Mouse (Mus musculus): Measurements from ENCODE around the gene Arntl.

The Arntl gene

GRCm38 (mm10) chr7:113297813-113298212 lies 90.5 kb downstream of the Arntl start:
- no peak for DNase-seq

GRCm38 (mm10) chr7:113310136-113310535 lies 102.9 kb downstream of the Arntl start:
- DNase-seq = no peak

DNA sequence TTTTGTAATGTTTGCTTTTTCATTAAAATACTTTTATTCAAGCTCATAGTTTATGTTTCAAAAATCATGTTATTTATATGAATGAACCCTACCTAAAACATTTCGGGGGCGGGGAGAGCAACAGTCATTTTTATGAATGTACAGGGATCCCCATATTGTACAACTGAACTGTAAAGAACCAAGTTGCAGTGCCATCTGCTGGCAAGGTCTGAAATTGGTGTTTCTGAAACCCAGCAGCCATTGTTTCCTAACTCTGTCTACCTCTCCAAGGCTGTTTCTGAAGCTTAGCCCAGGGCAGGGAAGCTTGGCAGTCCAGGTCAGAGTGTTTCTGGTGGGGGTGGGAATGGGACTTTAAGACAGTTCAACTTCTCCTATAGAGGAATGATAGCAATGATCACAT lies 104.5 kb downstream of the Arntl start:
- peak in 1 of 2 experiments; percentile 66 for DNase-seq

- no peak for DNase-seq
These were observed 112.9 kb downstream of the Arntl start for GRCm38 (mm10) chr7:113320128-113320527.

GRCm38 (mm10) chr7:113334036-113334435 lies 126.8 kb downstream of the Arntl start:
- no peak for DNase-seq

GRCm38 (mm10) chr7:113335250-113335649 lies 128.0 kb downstream of the Arntl start:
- no peak for DNase-seq

- no peak for DNase-seq
These were observed 140.0 kb downstream of the Arntl start for GRCm38 (mm10) chr7:113347271-113347670.

- DNase-seq = no peak
These were observed 140.4 kb downstream of the Arntl start for GRCm38 (mm10) chr7:113347694-113348093.

DNA sequence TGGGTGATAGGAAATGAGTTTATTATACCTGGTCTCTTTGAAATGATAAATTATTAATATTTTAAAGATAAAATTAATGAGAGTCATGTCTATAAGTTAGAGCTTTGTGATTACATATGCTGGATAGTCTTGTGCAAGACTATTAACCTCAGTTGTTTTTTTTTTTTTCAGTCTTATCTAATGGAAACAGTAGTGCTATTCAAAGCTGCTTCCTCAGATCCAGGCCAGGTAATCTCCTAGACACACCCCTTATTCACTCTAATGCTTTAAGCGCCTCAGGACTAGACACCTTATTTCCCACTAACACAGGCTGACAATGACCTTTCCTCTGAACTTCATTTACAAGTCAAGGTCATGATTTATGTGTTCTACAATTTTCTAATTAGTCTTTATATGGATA lies 141.8 kb downstream of the Arntl start:
- DNase-seq = no peak
